Mouse (Mus musculus) lung, adult 2 months (tissue): ENCODE data around the gene Fscn2.

Source experiments
- CTCF ChIP-seq: fragments of 200-500 bp; IDR thresholded peaks from 2 replicates; pipeline ENCODE4 v1.5.1; 2011; ENCODE audit warnings: mild to moderate bottlenecking, low read length, control low read depth; ENCODE audit not compliant: insufficient read depth
- POLR2A ChIP-seq: fragments of 200-500 bp; IDR thresholded peaks from 2 replicates; pipeline ENCODE4 v1.6.1; 2011; ENCODE audit warnings: low read depth, mild to moderate bottlenecking, control low read depth, low read length, borderline replicate concordance; ENCODE audit errors: extremely low read depth

GRCm38 (mm10) chr11:120319310-120319709 is 42.0 kb upstream of the Fscn2 start:
- no peak for TF ChIP-seq POLR2A
- no peak for TF ChIP-seq CTCF
